Mouse (Mus musculus) G1E (cell line): Measurements from ENCODE around the gene Emc8.

Experiments
- CTCF ChIP-seq: IDR thresholded peaks from 2 replicates; pipeline ENCODE4 v1.5.1; 2012; ENCODE audit warnings: low read depth, low read length, inconsistent platforms, mixed read lengths
- GATA1 ChIP-seq: IDR thresholded peaks from 2 replicates; pipeline ENCODE4 v1.6.1; 2012; ENCODE audit warnings: borderline replicate concordance, low read length, inconsistent platforms, mixed read lengths
- GATA2 ChIP-seq: IDR thresholded peaks from 2 replicates; pipeline ENCODE4 v1.6.1; 2012; ENCODE audit warnings: low read depth, low read length, inconsistent platforms, borderline replicate concordance

DNA sequence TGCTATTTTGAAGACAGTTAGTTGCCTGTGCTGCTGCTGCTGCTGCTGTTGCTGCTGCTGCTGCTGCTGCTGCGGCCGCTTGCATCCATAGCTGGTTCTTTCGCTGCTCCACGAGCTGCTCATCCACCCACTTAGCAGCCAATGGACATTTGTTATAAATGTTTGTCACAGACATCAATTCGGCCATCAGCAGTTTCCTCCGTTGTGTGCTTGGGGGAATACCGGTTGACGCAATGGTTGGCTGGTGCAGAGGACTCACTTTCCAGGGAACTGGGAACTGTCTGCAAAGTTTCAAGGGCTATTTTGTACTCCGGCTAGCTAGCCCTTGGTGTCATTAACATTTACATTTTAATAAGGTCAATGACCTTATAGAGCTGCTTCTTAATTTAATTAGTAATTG is 35.8 kb upstream of the Emc8 start:
- TF ChIP-seq GATA2 (no peak), CTCF (no peak), GATA1 (no peak)
